Mouse (Mus musculus): ENCODE results near the gene Mansc1.

GRCm38 (mm10) chr6:134584616-134585015 is 47.7 kb downstream of the Mansc1 start:
- TF ChIP-seq CTCF (IDR thresholded peaks at IDR 0.05; ENCODE audit: extremely low read depth, insufficient read depth, low read length) = no peak
- no peak for TF ChIP-seq POLR2A (IDR thresholded peaks at IDR 0.05; ENCODE audit: extremely low read depth, insufficient read depth, low read length)
